Mouse (Mus musculus) MEL (cell line): ENCODE measurements around the gene Atp12a.

ENCODE experiments used
- CTCF ChIP-seq, 3 experiments: IDR thresholded peaks in 2 of 3; conservative IDR thresholded peaks in 1 of 3; 2 replicates each; pipeline ENCODE4 v1.5.1; 2011 to 2012; ENCODE audit warnings: low read length in 3 of 3, low read depth in 2 of 3, mild to moderate bottlenecking in 2 of 3, improper control_type of control experiment in 1 of 3, inconsistent platforms in 1 of 3, mixed read lengths in 1 of 3, moderate library complexity in 1 of 3; ENCODE audit not compliant: control insufficient read depth in 1 of 3, insufficient read depth in 1 of 3, poor library complexity in 1 of 3, severe bottlenecking in 1 of 3
- E2F4 ChIP-seq: IDR thresholded peaks from 2 replicates; pipeline ENCODE4 v1.6.1; 2011; ENCODE audit warnings: low read depth, low read length, improper control_type of control experiment, borderline replicate concordance
- EP300 ChIP-seq, 2 experiments: IDR thresholded peaks; 2 replicates each; pipeline ENCODE4 v1.6.1; 2011; ENCODE audit warnings: improper control_type of control experiment in 2 of 2, low read length in 2 of 2, low read depth in 1 of 2, mild to moderate bottlenecking in 1 of 2
- GABPA ChIP-seq: IDR thresholded peaks from 2 replicates; pipeline ENCODE4 v1.6.1; 2012; ENCODE audit warnings: low read depth, mild to moderate bottlenecking, inconsistent platforms, low read length, improper control_type of control experiment, moderate library complexity
- HCFC1 ChIP-seq: IDR thresholded peaks from 2 replicates; pipeline ENCODE4 v1.6.1; 2012; ENCODE audit warnings: low read depth, mild to moderate bottlenecking, inconsistent platforms, low read length, improper control_type of control experiment, moderate library complexity
- MYC ChIP-seq: IDR thresholded peaks from 2 replicates; pipeline ENCODE4 v1.6.1; 2011; ENCODE audit warnings: low read depth, mild to moderate bottlenecking, low read length, improper control_type of control experiment, moderate library complexity
- NRF1 ChIP-seq: IDR thresholded peaks from 2 replicates; pipeline ENCODE4 v1.6.1; 2014; ENCODE audit warnings: low read depth, mild to moderate bottlenecking, inconsistent platforms, low read length, improper control_type of control experiment, moderate library complexity; ENCODE audit not compliant: poor library complexity, insufficient read depth, severe bottlenecking
- POLR2A ChIP-seq, 2 experiments: IDR thresholded peaks; 2 replicates each; pipeline ENCODE4 v1.6.1; 2011 to 2012; ENCODE audit warnings: low read length in 2 of 2, mild to moderate bottlenecking in 2 of 2, control low read depth in 1 of 2, improper control_type of control experiment in 1 of 2, low read depth in 1 of 2, moderate library complexity in 1 of 2; ENCODE audit not compliant: control insufficient read depth in 1 of 2, insufficient read depth in 1 of 2, poor library complexity in 1 of 2
- TBP ChIP-seq: IDR thresholded peaks from 2 replicates; pipeline ENCODE4 v1.8.0; 2011; ENCODE audit warnings: low read depth, low read length, improper control_type of control experiment
- ZMIZ1 ChIP-seq: IDR thresholded peaks from 2 replicates; pipeline ENCODE4 v1.6.1; 2012; ENCODE audit warnings: low read depth, mild to moderate bottlenecking, inconsistent platforms, low read length, improper control_type of control experiment, moderate library complexity
- ZNF384 ChIP-seq: IDR thresholded peaks from 2 replicates; pipeline ENCODE4 v1.6.1; 2012; ENCODE audit warnings: low read depth, mild to moderate bottlenecking, inconsistent platforms, low read length, improper control_type of control experiment

DNA sequence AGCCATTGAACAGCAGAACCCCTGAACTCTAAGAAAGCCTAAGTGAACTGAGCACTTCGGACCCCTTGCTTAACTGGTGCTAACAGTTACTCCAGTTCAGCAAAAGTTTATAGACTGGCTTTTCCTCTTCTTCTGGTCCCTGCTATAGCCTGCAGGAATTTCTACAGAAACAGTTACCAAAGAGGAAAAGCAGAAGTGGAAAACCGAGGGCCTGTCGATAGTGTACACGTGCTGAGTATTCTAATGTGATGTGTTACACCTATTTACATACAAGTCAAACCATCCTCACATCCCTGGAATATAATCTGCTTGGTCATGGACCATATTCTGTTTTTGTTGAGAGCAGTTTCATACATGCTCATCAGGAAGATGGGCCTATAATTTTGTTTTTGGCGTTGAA lies 30.4 kb upstream of the Atp12a start:
- TF ChIP-seq EP300 (IDR thresholded peaks at IDR 0.05; ENCODE audit: low read depth in 1 of 2, low read length in 2 of 2) (no peak), MYC (no peak), E2F4 (no peak), NRF1 (no peak), GABPA (no peak), POLR2A (IDR thresholded peaks at IDR 0.05; ENCODE audit: control insufficient read depth in 1 of 2, insufficient read depth in 1 of 2, low read depth in 1 of 2, low read length in 2 of 2, poor library complexity in 1 of 2) (no peak), HCFC1 (no peak), ZMIZ1 (no peak), ZNF384 (no peak), TBP (no peak), CTCF (IDR thresholded peaks at IDR 0.05 in 2 of 3, conservative IDR thresholded peaks at IDR 0.05 in 1 of 3; ENCODE audit: control insufficient read depth in 1 of 3, insufficient read depth in 1 of 3, low read depth in 2 of 3, low read length in 3 of 3, poor library complexity in 1 of 3, severe bottlenecking in 1 of 3) (no peak)
